Mouse (Mus musculus): ENCODE results near the gene Sh3d21.
"Not testable (repeated sequence)": the region's sequence is repeated elsewhere in the genome, so short reads cannot be mapped to it uniquely, and the experiment has no call there.

The Sh3d21 gene

DNA sequence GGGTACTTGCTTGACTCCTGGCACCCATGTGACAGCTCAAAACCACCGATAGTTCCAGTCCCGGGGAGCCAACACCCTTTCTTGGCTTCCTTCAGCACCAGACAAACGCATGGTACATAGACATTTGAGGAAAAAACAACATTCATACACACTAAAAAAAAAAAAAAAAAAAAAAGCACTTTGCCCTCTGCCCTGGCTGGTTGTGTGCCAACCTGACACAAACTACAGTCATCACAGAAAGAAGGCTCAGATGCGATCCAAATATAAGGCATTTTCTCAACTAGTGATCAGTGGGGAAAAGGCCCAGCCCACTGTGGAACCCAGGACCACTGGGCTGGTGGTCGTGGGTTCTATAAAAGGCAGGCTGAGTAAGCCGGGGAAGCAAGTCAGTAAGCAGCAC is 5.6 kb upstream of the Sh3d21 start:
- no peak for DNase-seq (ENCODE audit: low spot score)

DNA sequence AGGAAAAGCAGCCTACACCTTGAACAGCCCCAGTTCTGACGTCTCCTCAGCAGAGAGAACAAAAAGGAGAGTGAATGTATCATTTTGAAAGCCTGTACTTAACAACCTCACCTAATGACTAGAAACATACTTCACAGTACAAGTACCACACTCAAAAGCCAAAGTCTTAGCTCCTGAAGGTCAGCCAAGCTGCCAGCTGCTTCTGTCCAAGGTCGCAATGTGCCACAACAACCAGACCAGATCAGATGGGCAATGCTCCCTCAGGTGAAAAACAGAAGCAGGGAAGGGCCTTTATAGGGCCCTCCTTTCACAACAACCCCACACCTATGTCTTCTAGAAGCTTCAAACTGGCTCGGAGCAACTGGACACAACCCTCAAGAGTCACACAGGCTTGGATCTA is 2.8 kb upstream of the Sh3d21 start:
- no peak for DNase-seq (ENCODE audit: low spot score)

DNA sequence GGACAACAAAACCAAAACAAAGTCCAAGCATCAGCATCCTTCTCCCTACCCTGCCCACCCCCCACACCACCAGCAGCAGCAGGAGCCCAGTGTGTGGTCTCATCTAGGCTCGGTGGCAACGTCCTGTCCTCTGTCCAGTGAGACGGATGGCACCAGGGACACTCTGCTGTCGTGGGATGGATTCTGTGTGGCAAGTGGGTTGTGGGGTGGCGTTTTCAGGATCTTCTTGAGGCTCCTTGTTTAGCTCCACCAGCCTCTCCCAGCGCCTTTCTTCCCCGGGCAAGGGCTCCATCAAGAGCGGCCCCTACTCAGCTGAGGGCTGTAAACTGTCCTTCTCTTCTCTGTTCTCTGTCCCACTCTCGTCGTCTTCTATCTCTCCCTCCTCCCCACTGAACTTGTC is 1.8 kb upstream of the Sh3d21 start:
- DNase-seq (ENCODE audit: low spot score), result not testable (repeated sequence)

DNA sequence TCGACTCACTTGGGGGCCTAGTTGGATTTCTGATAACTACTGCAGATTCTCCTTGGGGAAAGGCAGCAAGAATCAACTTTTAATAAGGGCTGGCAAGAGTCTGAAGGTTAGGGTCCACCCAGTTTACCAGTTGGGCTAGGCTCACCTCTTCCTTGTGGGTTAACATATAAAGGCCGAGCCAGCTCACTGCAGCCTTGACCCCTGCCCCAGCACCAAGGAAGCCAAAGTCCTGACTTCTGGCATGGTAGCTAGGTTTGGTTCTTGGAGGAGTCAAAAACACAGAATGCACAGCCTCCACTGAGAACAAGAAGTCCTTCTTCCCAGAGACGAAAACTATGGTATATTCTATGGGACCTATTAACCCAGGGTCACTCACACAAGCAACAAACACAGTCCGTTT is 394 bp upstream of the Sh3d21 start:
- no peak for DNase-seq (ENCODE audit: low spot score)

DNA sequence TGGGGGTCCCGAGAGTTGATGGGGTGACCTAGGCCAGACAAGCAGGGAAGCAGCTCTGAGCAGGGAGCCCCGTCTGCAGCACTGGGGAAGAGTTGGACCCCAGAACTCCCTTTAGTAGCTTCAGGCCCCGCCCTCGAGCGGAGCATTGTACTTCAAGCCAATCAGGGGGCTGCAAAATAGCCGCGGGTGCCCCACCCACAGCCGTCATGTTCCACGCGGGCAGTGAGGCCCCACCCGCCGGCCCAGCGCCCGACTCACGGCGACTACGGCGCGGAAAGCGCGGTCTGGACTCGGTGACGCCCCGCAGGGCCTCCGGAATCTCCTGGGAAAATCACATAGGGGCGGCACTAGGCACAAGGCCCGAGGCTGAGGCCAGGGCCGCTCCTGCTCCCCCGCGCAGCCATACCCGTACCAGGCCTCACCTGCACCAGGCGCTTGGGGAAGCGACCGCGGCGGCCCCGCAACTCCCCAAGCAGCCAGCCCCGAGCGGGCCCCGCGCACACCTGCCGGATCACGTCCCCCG is 686 bp downstream of the Sh3d21 start:
- DNase-seq (ENCODE audit: low spot score), result peak; percentile 71

DNA sequence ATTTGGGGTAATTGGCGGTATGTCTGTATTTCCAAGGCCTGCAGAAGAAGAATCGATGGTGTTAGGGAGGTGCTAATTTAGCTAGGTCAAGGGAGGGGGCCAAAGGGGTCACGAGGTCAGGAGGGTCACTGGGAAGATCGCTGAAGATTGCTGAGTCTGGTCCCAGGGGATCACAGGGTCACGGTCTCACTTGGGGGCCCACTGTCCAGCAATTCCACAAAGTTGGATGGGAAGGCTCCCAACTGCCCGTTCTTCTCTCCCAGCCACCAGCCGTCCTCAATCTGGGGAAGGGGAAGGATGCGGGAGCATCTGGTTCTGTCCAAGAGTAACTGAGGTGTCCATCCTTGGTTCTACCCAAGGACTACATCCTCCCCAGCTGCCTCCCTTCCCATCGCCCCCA is 1.3 kb downstream of the Sh3d21 start:
- no peak for DNase-seq (ENCODE audit: low spot score)

DNA sequence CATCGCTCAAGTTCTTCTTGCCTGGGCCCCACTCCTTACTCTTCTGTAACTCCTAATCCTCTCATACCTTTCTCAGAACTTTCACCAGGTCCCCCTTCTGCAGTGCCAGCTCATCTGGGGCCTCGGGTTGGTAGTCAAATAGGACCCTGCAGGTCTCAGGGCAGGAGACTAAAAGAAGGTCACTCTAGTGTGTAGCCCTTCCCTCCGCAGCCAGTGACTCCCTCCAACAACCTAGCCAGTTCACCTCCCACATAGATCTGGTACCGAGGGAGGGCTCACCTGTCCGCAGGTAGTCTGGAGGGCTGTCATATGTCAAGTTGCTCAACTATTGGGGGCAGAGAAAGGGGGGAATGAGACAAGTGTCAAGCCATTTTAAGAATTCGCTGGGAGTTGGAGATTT is 1.8 kb downstream of the Sh3d21 start:
- DNase-seq (ENCODE audit: low spot score), result no peak

DNA sequence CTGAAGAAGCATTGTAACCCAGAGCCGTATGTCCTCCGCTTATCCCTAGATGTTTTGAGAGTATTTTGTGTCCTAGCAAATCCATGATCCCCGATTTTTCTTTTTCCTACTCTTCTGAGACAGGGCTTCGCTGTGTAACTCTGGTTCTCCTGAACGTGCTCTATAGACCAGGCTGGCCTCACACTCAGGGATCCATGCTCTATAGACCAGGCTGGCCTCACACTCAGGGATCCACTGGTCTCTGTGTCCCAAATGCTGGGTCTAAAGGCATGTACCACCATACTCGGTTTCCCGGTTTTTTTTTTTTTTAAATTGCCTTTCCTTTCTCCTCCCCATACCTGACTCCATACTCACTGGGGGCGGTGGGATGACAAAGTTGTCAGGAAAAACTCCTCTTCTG is 2.3 kb downstream of the Sh3d21 start:
- DNase-seq (ENCODE audit: low spot score), result no peak

DNA sequence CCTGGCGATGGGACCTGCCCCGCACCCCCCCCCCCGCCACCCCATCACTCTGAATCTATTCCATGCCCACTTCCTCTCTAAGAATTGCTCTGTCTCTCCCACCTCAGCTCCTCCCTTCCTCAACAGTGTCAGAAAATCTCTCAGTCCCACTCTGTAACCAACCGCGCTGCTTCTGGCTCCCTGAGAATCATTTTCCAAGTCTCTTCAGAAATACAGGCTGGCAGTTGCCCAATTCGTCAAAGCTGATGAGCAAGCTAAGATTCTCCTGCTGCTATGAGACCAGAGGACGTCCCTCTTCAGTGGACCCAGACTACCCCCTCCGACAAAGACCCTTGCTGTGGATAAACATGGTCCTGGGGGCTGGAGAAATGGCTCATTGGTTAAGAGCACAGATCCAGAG is 3.8 kb downstream of the Sh3d21 start:
- no peak for DNase-seq (ENCODE audit: low spot score)

DNA sequence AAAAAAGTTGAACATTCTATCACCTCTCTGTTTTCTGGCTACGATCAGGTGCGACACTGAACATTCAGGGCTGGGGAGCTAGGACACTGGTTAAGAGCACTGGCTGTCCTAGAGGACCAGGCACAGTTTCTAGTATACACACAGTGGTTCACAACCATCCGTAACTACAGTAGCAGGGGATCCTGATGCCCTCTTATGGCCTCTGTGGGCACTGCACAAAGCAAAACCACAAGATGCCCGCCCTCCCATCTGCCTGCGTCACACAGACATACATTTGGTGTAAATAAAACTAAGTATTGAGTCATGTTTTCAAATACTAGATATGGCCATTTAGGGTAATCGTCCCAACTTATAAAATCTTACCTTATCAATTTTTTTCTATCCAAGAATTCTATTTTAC is 5.7 kb downstream of the Sh3d21 start:
- DNase-seq (ENCODE audit: low spot score), result peak; percentile 25

DNA sequence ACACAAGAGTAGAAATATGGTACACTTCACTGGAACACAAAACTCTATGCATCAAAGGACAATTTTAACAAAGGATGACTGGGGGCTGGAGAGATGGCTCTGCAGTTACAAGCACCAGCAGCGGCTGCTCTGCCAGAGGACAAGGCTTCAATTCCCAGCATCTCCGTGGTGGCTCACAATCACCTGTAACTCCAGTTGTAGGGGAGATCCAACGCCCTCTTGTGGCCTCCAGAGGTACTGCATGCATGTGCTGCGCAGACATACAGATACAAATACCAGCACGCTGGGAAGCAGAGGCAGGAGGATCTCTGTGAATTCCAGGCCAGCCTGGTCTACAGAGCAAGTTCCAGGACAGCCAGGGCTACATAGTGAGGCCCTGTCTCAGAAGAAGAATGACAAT is 6.7 kb downstream of the Sh3d21 start:
- peak; percentile 37 for DNase-seq (ENCODE audit: low spot score)

DNA sequence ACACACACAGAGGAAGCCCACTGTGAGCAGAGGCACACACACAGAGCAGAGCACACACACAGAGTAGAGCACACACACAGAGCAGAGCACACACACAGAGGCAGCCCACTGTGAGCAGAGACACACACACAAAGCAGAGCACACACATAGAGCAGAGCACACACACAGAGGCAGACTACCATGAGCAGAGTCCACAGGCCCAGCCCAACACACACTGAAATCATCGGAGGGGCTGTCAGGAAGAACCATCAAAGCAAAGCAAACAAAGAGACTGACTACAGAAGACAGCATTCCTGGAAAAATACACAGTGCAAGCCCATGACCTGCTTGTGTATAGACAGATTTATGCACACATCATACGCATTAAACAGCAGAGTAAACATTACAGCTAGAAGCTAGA is 7.4 kb downstream of the Sh3d21 start:
- DNase-seq (ENCODE audit: low spot score), result no peak

DNA sequence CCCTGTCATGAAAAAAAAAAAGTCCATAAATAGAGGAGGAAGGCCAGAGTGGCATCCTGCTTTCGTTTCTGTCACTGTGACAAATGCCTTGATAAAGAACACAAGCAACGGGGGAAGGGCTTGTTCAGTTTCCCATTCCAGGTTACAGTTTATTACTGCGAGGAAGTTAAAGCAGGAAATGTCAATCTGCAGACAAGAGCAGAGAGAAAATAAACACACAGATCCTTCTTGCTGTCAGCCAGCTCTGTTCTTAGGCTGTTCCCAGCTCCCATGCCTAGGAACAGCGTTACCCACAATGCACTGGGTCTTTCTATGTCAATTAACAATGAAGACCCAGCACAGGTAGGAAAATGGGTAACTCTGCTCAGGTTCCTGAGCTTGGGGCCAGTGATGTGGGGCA is 8.1 kb downstream of the Sh3d21 start:
- no peak for DNase-seq (ENCODE audit: low spot score)

DNA sequence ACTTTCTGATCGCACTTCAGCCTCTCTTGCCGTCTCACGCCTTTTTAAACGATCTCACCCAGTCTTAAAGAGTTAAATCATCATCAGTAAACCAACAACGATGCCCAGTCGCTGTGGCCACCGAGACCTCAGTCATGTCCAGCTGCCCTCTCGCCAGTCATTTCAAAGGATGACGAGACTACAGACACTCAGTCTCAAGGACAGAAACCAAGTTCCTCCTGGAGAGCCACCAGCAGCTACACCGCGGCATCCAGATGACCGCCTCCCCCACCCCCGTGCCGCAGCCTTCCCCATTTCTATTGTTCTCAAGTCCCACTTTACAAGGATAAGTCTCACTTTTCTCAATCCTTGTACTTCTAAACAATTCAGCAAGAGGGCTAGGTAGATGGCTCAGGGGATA is 10.4 kb downstream of the Sh3d21 start:
- DNase-seq (ENCODE audit: low spot score), result no peak

DNA sequence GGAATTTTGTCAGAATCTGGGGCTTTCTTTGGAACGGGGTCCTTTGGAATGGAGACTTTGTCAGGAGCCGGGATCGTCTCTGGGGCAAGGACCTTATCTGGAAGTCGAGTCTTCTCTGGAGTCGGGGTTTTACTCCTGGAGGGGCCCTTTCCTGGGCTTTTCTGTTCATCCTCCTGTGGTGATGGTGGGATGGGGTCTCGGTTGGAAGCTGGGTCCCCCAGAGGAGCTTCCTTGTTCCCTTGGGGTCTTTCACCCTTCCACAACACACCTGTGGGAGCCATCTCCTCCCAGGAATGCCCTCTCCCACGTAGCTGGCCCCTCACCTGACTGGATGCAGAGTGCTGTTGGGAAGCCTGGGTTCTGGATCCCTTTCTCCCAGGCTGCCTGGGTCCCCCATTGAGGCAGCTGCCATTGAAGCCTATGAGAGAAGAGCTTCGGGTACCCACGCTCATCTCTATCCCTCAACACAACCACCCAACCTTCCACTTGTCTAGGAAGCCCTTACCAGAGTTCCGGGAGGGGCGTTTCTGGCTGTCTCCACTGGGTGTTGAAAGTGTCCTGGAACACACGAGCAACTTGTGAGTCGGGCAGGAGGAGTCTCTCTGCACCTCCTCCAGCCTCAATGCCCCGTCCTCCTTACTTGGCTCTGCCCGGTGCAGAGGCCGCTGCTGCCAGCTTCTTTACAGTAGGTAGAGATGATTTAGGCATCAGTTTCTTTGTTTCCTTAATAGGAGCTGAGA is 11.4 kb downstream of the Sh3d21 start:
- DNase-seq (ENCODE audit: low spot score), result no peak

DNA sequence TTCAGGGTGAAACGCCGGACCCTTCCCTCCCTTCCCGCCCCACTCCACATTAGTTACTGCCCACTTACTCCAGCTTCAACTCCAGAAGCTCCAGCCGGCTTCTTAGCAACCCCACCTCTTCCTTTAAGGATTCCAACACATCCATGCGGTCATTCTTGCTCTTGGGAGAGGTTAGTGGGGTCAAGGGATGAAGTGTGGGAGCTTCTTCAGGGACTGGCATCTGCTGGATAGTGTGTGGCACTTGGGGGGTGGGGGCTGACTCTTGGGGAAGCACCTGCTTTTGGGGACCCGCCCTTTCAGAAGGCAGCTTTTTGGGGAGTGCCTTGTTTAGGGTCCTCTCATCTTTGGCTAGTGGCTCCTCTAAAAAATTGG is 12.4 kb downstream of the Sh3d21 start:
- DNase-seq (ENCODE audit: low spot score), result no peak

DNA sequence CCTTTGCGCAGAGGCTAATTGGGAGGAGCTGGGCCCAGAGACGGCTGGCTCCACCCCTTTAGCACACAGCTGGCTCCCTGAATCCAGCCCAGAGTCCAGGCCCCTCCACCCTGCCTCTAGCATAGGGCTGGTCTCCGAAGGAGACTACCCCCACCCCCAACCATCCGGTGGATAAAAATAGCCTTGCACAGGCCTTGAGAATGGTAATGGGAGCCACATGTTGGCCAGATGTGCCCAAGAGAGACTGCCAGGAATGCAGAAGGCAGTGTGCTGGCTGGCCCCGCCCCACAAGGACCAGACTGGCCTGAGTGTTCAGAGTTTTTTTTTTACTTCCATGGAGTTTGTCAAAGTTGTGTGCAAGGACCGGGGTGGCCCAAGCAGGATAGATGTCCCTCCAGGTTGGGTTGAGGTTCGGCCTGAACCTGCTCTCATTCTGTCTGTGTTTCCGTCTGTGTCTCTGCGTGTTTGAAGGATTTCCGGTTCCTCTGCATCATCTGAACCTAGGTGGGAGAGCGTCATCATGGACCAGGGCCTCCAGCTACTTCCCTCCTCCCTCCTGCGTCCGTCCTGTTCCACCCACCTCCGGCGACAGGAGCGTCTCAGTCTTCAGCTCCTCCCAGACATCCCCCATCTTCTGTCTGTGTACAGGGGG is 12.9 kb downstream of the Sh3d21 start:
- no peak for DNase-seq (ENCODE audit: low spot score)

DNA sequence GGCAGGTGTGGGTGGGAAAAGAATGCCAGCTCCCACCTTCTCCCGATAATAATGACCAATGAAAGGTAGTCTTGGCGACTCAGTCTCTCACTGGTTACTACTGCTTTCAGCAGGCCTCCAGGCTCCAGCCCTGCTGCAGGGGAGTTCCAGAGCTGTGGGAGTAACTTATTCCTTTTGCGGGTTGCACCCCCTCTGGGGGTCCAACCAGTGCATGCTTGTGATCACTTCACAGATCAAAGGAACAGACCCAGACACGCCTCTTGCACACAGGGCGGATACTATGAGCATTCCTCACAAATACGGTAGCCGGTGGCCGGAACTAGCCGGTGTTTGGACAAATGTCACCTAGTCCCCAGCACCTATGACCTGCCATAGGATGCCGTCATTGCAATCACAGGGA is 13.5 kb downstream of the Sh3d21 start:
- no peak for DNase-seq (ENCODE audit: low spot score)

DNA sequence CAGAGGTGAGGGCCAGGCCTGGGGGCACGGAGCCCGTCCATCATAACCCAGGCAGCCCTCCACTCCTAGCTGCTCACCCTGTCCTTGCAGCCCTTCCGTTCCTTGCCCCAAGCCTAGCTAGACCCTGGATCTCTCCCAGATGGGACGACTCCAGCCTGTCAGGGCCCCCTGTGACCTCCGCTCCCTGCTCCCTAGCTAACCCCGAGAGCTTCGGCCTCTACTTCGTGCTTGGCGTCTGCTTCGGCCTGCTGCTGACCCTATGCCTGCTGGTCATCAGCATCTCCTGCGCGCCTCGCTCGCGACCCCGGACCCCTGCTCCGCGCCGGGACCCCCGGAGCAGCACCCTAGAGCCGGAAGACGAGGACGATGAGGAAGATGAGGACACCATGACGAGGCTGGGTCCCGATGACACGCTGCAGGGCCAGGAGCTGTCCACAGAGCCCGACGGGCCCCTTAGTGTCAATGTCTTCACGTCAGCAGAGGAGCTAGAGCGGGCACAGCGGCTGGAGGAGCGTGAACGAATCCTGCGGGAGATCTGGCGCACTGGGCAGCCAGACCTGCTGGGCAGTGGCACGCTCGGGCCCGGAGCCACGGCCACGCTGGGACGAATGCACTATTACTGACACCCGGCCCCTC is 14.1 kb downstream of the Sh3d21 start:
- no peak for DNase-seq (ENCODE audit: low spot score)

DNA sequence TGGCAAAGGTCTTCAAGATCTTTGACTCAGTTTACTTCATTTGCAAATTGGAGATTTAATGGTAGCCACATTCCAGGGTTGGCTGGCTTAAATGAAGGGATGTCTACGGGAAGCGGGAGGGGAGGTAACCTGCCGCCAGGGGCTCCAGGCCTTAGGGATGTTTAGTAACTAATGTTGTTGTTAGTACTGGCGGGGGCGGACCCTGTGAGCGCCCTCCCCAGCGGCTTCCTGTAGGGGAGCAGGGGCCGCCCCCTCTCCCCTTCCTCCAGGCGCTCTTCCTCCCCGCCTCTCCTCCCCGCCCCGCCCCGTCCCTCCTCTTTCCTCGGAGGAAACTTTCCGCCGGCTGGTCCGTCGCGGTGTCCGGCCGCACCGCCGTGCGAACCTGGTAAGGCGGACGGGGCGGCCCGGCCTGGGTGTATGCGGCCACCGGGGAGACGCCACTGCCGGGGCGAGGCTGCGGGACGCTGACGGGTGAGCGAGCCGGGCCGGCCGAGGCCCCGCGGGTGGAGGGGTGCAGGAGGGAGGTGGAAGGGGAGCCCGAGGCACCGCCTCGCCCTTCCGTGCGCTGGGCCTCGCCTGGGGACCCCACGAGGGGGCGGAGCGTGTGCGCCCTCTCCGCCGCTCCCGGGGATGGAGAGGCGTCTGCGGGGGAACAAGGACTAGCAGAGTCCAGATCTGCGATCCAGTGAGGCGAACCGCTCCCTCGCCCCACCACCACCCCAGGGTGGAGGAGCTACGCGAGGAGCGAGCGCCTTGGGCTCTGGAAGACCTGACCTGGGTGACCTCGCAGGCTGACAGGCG is 14.9 kb downstream of the Sh3d21 start:
- no peak for DNase-seq (ENCODE audit: low spot score)

DNA sequence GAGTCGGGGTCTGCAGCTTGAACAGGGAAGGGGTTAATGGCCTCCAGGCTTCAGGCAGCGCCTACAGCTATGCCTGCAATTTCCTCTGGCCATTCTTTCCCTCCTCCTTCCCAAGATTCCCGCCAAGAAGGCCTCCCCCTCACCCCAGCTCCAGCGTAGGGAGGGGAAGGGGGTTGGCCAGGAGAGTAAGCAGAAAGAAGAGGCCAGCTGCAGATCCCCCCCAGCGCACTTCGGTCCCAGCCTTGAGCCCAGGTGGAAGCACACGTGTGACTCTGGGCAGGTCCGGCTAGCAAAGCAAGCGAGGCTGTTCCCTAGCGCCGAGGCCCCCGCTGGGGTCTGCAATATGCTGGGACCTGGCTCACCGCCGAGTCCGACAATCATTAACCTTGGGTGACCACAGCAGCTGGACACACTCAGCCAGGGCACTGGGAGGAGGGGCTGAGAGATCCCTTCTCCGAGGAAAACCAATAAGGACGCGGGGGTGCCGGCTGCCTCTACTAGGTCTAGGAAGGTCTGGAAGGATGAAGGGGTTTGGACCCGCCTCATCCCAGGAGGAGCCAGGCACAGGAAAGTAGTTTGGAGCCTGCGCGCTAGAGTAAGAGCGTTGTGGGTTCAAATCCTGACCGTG is 15.6 kb downstream of the Sh3d21 start, which contains the start of gene Eva1b:
Eva1b (plus strand) TSS at position 212 of the 628 bp plus-strand sequence.
- no peak for DNase-seq (ENCODE audit: low spot score)

DNA sequence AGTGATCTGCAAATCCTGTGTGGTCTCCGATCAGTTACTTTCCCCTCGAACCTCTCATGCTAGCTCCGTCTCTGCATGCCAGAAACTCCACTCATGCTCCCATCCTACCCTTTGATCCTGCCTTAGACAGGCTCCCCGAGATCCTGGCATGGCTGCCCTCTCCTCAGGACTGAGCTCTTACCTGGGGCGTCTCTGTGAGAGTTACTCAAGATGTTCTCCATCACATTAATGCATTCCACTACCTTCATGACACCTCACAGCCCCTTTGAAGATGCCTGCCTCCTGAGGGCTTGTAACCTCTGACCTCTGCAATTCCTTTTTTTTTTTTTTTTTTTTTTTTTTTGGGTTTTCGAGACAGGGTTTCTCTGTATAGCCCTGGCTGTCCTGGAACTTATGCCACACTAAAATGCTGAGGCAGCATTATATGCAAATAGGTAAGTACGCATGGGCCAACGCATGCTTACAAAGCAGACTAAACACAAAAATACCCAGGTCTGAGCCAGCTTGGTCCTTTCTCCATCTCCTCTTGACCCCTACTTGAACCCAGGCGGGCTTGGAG is 16.2 kb downstream of the Sh3d21 start:
- no peak for DNase-seq (ENCODE audit: low spot score)
